ENCODE assay signal across 22 mouse cellular contexts in the genomic region with DNA sequence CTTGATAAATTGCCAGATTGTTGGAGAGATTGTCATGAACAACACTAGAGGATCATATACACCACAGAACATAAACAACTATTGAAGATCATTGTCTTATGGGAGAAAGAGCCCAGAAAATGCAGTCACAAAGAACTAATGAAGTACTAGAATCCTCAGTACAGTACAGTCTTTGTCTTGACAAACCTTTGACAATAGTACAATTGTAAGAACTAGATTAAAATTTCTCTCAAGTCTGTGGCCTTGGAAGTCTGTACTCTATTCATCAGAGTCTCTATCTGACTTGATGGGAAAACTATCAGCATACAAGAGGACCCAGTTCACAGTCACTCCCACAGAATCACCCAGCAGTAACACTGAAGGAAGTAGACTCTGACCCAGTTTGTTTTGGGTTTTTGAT.
A peak's percentile ranks its signal among the peaks of the same experiment; 100 is the strongest.
DNase-seq lines count a peak whose midpoint lies in the region; ATAC-seq and TF ChIP-seq lines count a peak whose summit lies in the region.
"Had no signal": no experiment of that assay in that cellular context is flagged by ENCODE, and none has a peak within 500 bp of the region (broad histone marks: within the 10 kb centered on the region; RNA-seq: fewer than 3 reads in every experiment).

No protein-coding gene starts in this region.

- H3K36me3 ChIP-seq in forebrain, embryonic 14.5 days (ENCODE audit: control insufficient read depth, insufficient read depth, low read length), result peaks cover 21% of the 10 kb centered on the region
- peaks cover 20% of the 10 kb centered on the region for H3K36me3 ChIP-seq in forebrain, embryonic 12.5 days (replicated peaks)
- H3K36me3 ChIP-seq in midbrain, postnatal 0 days (ENCODE audit: insufficient read depth, low read length), result no peaks in the 10 kb centered on the region
- H3K36me3 ChIP-seq in midbrain, embryonic 11.5 days (ENCODE audit: control insufficient read depth, insufficient read depth, low read length), result no peaks in the 10 kb centered on the region
- H3K36me3 ChIP-seq: embryonic facial prominence, embryonic 13.5 days; heart, embryonic 10.5 days had no signal

- no peak overlapping the region for H3K27ac ChIP-seq in forebrain, embryonic 14.5 days (ENCODE audit: low read depth, low read length)
- no peak overlapping the region for H3K27ac ChIP-seq in forebrain, embryonic 12.5 days
- peak overlapping the region; percentile 21; the same call in 1 of the 2 replicates for H3K27ac ChIP-seq in left cerebral cortex, adult 2 months
- no peak overlapping the region for H3K27ac ChIP-seq in midbrain, postnatal 0 days (ENCODE audit: low read depth, low read length)
- H3K27ac ChIP-seq in midbrain, embryonic 11.5 days (ENCODE audit: low read depth, low read length), result no peak overlapping the region
- H3K27ac ChIP-seq: embryonic facial prominence, embryonic 13.5 days; forebrain, embryonic 13.5 days; heart, embryonic 10.5 days; hindbrain, embryonic 14.5 days had no signal

- no peak overlapping the region for H3K9ac ChIP-seq in forebrain, embryonic 14.5 days (ENCODE audit: low read length)
- H3K9ac ChIP-seq in forebrain, embryonic 12.5 days, result no peak overlapping the region
- no peak overlapping the region for H3K9ac ChIP-seq in midbrain, postnatal 0 days (replicated peaks; ENCODE audit: low read length, poor library complexity, severe bottlenecking)
- no peak overlapping the region for H3K9ac ChIP-seq in midbrain, embryonic 11.5 days (ENCODE audit: low read length)
- H3K9ac ChIP-seq: embryonic facial prominence, embryonic 13.5 days; forebrain, embryonic 13.5 days; hindbrain, embryonic 14.5 days had no signal

- TF ChIP-seq CTCF in left cerebral cortex, adult 2 months (IDR thresholded peaks at IDR 0.05), result no peak
- no peak for TF ChIP-seq CTCF in midbrain, postnatal 0 days (IDR thresholded peaks at IDR 0.05)

- intact Hi-C loops in left cerebral cortex, adult 2 months (cut with DNase I), result no loop called here
- intact Hi-C loops in left cerebral cortex, postnatal 14 days (cut with DNase I), result loop anchor here (10.0 kb wide), 1 partner anchor 359 kb away; no protein-coding TSS in a partner anchor

- DNase-seq in forebrain, embryonic 14.5 days (ENCODE audit: low spot score), result peak; percentile 29
- no peak for DNase-seq in left cerebral cortex, adult 2 months (ENCODE audit: extremely low spot score in 1 of 2, low spot score in 2 of 2)
- no peak for DNase-seq in left cerebral cortex, postnatal 14 days (ENCODE audit: low spot score in 2 of 2)
- DNase-seq in midbrain, postnatal 0 days (ENCODE audit: low spot score), result peak; percentile 37
- DNase-seq in midbrain, embryonic 11.5 days (ENCODE audit: low spot score, missing footprints), result no peak
- DNase-seq in ZHBTc4 (ENCODE audit: low read depth, low spot score), result peak; percentile 2
- DNase-seq in cerebellum, postnatal 36 days, result no peak
- DNase-seq: adrenal gland, adult 8-10 months; cerebellum, adult 11-12 months; cerebellum, adult 9-10 months; cerebellum, postnatal 25 days; gastrocnemius, postnatal 10 days; heart, adult 18-20 months; heart, postnatal 10 days; heart, postnatal 4 days had no signal

- no peak overlapping the region for H3K4me2 ChIP-seq in forebrain, embryonic 14.5 days (ENCODE audit: low read length)
- no peak overlapping the region for H3K4me2 ChIP-seq in forebrain, embryonic 12.5 days
- no peak overlapping the region for H3K4me2 ChIP-seq in midbrain, postnatal 0 days (ENCODE audit: low read depth, low read length, poor library complexity, severe bottlenecking)
- H3K4me2 ChIP-seq in midbrain, embryonic 11.5 days, result no peak overlapping the region
- H3K4me2 ChIP-seq: embryonic facial prominence, embryonic 13.5 days; forebrain, embryonic 13.5 days; hindbrain, embryonic 14.5 days had no signal

- no peak for ATAC-seq in forebrain, embryonic 14.5 days
- ATAC-seq in forebrain, embryonic 12.5 days (ENCODE audit: low FRiP score), result no peak
- no peak for ATAC-seq in midbrain, postnatal 0 days (ENCODE audit: low FRiP score)
- ATAC-seq in midbrain, embryonic 11.5 days (ENCODE audit: low FRiP score), result no peak
- ATAC-seq: forebrain, embryonic 13.5 days; inflammation-experienced regulatory T-cells, adult 6 months; Patski had no signal

- H3K27me3 ChIP-seq in forebrain, embryonic 14.5 days (replicated peaks; ENCODE audit: control insufficient read depth, insufficient read depth, low read length), result no peaks in the 10 kb centered on the region
- H3K27me3 ChIP-seq in forebrain, embryonic 12.5 days, result no peaks in the 10 kb centered on the region
- no peaks in the 10 kb centered on the region for H3K27me3 ChIP-seq in midbrain, postnatal 0 days (ENCODE audit: insufficient read depth, low read length)
- no peaks in the 10 kb centered on the region for H3K27me3 ChIP-seq in midbrain, embryonic 11.5 days (ENCODE audit: control insufficient read depth, insufficient read depth, low read length)
- H3K27me3 ChIP-seq: forebrain, embryonic 13.5 days; Patski had no signal

- no peaks in the 10 kb centered on the region for H3K9me3 ChIP-seq in forebrain, embryonic 14.5 days (replicated peaks; ENCODE audit: control insufficient read depth, low read length)
- H3K9me3 ChIP-seq in forebrain, embryonic 12.5 days, result no peaks in the 10 kb centered on the region
- H3K9me3 ChIP-seq in midbrain, postnatal 0 days (ENCODE audit: low read length), result no peaks in the 10 kb centered on the region
- no peaks in the 10 kb centered on the region for H3K9me3 ChIP-seq in midbrain, embryonic 11.5 days (ENCODE audit: control insufficient read depth, low read length)
- H3K9me3 ChIP-seq: embryonic facial prominence, embryonic 13.5 days; forebrain, embryonic 13.5 days; heart, embryonic 10.5 days had no signal

- H3K4me1 ChIP-seq in forebrain, embryonic 14.5 days (ENCODE audit: control insufficient read depth, insufficient read depth, low read length), result no peaks in the 10 kb centered on the region
- H3K4me1 ChIP-seq in forebrain, embryonic 12.5 days, result no peaks in the 10 kb centered on the region
- H3K4me1 ChIP-seq in midbrain, postnatal 0 days (ENCODE audit: insufficient read depth, low read length), result no peaks in the 10 kb centered on the region
- no peaks in the 10 kb centered on the region for H3K4me1 ChIP-seq in midbrain, embryonic 11.5 days (ENCODE audit: control insufficient read depth, insufficient read depth, low read length)
- H3K4me1 ChIP-seq: embryonic facial prominence, embryonic 13.5 days; forebrain, embryonic 13.5 days; heart, embryonic 10.5 days had no signal

- no peak overlapping the region for H3K4me3 ChIP-seq in forebrain, embryonic 14.5 days (ENCODE audit: low read depth, low read length)
- H3K4me3 ChIP-seq in forebrain, embryonic 12.5 days (replicated peaks), result no peak overlapping the region
- no peak overlapping the region for H3K4me3 ChIP-seq in left cerebral cortex, adult 2 months
- no peak overlapping the region for H3K4me3 ChIP-seq in midbrain, postnatal 0 days (ENCODE audit: low read depth, low read length)
- H3K4me3 ChIP-seq in midbrain, embryonic 11.5 days (ENCODE audit: low read depth, low read length), result no peak overlapping the region
- H3K4me3 ChIP-seq: embryonic facial prominence, embryonic 13.5 days; forebrain, embryonic 13.5 days; heart, embryonic 10.5 days had no signal

Comparison
In these comparisons a context has a peak if more than half of its experiments do, and no peak if none do; other contexts are left out.
1. DNase-seq: peak in forebrain, embryonic 14.5 days (single experiment), midbrain, postnatal 0 days (single experiment) and ZHBTc4 (single experiment); none in left cerebral cortex, adult 2 months (0 of 2), left cerebral cortex, postnatal 14 days (0 of 2), midbrain, embryonic 11.5 days (single experiment) and cerebellum, postnatal 36 days (0 of 2).